Mouse (Mus musculus) heart, postnatal 0 days (tissue): ENCODE results near the gene Mrm3.

Experiments
- CTCF ChIP-seq: IDR thresholded peaks from 2 replicates; pipeline ENCODE4 v1.5.1; 2016; ENCODE audit warnings: antibody characterized with exemption, control low read depth, low read depth
- EP300 ChIP-seq: IDR thresholded peaks from 2 replicates; pipeline ENCODE4 v1.6.1; 2016; ENCODE audit warnings: antibody characterized with exemption, low read depth

DNA sequence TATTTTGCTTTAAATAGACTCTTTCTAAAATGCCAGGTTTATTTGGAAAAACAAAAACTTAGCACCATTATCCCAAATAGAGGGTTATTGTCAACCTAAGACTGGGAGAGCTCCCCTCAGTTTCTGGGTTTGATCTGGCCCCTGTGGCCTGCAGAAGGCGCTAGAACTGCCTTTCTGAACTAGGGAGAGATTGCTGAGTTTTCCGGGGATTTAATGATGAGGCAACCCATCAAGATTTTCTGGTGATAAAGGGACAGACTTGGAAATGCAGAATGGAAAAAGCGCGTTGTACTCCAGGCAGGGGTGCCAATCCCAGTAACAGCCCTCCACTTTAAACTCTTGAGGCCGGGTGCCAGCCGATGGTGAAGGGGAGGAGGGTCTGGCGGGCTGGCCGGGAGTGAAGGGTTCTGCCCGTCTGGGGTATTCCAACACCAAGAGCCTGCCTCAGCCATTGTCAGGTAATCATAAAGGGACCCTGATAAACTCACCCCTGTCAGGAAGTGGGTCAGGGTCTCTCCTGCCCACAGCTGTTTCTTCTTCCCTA, 55.0 kb downstream of the Mrm3 start:
- no peak for TF ChIP-seq EP300
- peak; percentile 17; the same call in 1 of the 2 replicates for TF ChIP-seq CTCF
